8 mouse cellular contexts compared by ENCODE assay signal in the genomic region with DNA sequence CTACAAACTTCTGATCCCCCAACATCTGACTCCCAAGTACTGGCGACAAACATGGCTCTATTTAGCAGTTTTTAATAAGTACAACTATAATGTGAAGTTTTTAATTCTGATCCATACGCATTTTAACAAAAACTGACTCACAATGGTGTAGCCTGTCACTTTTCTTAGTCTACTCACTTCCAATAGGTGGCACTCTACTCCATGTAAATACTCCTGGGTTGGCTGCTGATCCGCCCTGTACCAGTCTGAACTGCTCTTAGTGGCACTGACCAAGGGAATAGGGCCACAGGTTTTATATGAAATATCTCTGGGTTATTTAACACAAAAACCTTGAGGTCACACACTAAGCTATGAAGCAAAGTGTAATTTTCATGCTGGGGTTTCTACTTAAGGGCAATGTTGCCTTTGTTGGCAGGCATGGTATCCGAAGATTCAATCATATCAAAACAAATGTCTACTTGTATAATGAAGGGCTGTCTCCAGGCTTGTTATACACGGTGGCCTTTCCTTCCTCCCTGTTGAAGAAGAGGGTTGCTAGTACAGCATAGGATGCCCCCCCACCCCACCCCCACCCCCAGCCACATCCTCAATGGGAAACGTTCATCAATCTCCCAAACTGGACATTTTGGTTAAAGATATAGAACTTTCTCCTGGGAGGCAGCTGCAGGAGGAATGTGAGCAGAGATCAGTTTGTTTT.
DNase-seq lines count a peak whose midpoint lies in the region; ATAC-seq and TF ChIP-seq lines count a peak whose summit lies in the region.

No protein-coding gene starts in this region.

- H3K4me3 ChIP-seq in ES-E14 (ENCODE audit: insufficient read depth in 1 of 2, low read depth in 1 of 2, low read length in 2 of 2, poor library complexity in 1 of 2, severe bottlenecking in 1 of 2): no peak overlapping the region
- H3K4me3 ChIP-seq in forebrain, embryonic 11.5 days (ENCODE audit: low read depth, low read length): no peak overlapping the region
- H3K4me3 ChIP-seq in hindbrain, embryonic 16.5 days (ENCODE audit: low read length): no peak overlapping the region
- H3K4me3 ChIP-seq in midbrain, postnatal 0 days (ENCODE audit: low read depth, low read length): no peak overlapping the region

- no peaks in the 10 kb centered on the region for H3K27me3 ChIP-seq in forebrain, embryonic 11.5 days (ENCODE audit: control insufficient read depth, insufficient read depth, low read length)
- H3K27me3 ChIP-seq in hindbrain, embryonic 16.5 days (replicated peaks; ENCODE audit: control insufficient read depth, insufficient read depth, low read length): no peaks in the 10 kb centered on the region
- no peaks in the 10 kb centered on the region for H3K27me3 ChIP-seq in midbrain, postnatal 0 days (ENCODE audit: insufficient read depth, low read length)

- in situ Hi-C loops in ES-E14 (cut with MboI; ENCODE audit: low sequenced_read_pairs in 2 of 2, unreplicated experiment in 2 of 2): loop anchor here (10.0 to 25.0 kb wide), 2 partner anchors 189 to 192 kb away; no protein-coding TSS in a partner anchor

- peak; percentile 91 for ATAC-seq in forebrain, embryonic 11.5 days (replicated peaks; ENCODE audit: low FRiP score)
- peak; percentile 80 for ATAC-seq in hindbrain, embryonic 16.5 days
- ATAC-seq in midbrain, postnatal 0 days (ENCODE audit: low FRiP score): peak; percentile 65; the same call in 1 of the 2 replicates

- no peak overlapping the region for H3K9ac ChIP-seq in ES-E14 (ENCODE audit: insufficient read depth, low read depth, low read length, poor library complexity, severe bottlenecking)
- no peak overlapping the region for H3K9ac ChIP-seq in forebrain, embryonic 11.5 days (ENCODE audit: low read length)
- H3K9ac ChIP-seq in hindbrain, embryonic 16.5 days (ENCODE audit: low read depth, low read length): no peak overlapping the region
- H3K9ac ChIP-seq in midbrain, postnatal 0 days (replicated peaks; ENCODE audit: low read length, poor library complexity, severe bottlenecking): no peak overlapping the region

- H3K4me1 ChIP-seq in ES-E14 (ENCODE audit: control insufficient read depth in 2 of 2, insufficient read depth in 2 of 2, low read length in 2 of 2, poor library complexity in 1 of 2): no peaks in the 10 kb centered on the region
- H3K4me1 ChIP-seq in forebrain, embryonic 11.5 days (replicated peaks; ENCODE audit: control insufficient read depth, insufficient read depth, low read length): no peaks in the 10 kb centered on the region
- H3K4me1 ChIP-seq in hindbrain, embryonic 16.5 days (ENCODE audit: control insufficient read depth, insufficient read depth, low read depth, low read length): no peaks in the 10 kb centered on the region
- no peaks in the 10 kb centered on the region for H3K4me1 ChIP-seq in midbrain, postnatal 0 days (ENCODE audit: insufficient read depth, low read length)

- no peaks in the 10 kb centered on the region for H3K36me3 ChIP-seq in ES-E14 (ENCODE audit: control insufficient read depth, insufficient read depth, low read length, poor library complexity, severe bottlenecking)
- H3K36me3 ChIP-seq in forebrain, embryonic 11.5 days (ENCODE audit: control insufficient read depth, insufficient read depth, low read length): no peaks in the 10 kb centered on the region
- no peaks in the 10 kb centered on the region for H3K36me3 ChIP-seq in hindbrain, embryonic 16.5 days (ENCODE audit: control insufficient read depth, insufficient read depth, low read length)
- H3K36me3 ChIP-seq in midbrain, postnatal 0 days (ENCODE audit: insufficient read depth, low read length): no peaks in the 10 kb centered on the region

- H3K27ac ChIP-seq in ES-E14 (ENCODE audit: insufficient read depth, low read depth, low read length, poor library complexity, severe bottlenecking): no peak overlapping the region
- no peak overlapping the region for H3K27ac ChIP-seq in forebrain, embryonic 11.5 days (ENCODE audit: low read depth, low read length)
- H3K27ac ChIP-seq in hindbrain, embryonic 16.5 days (ENCODE audit: low read depth, low read length): no peak overlapping the region
- H3K27ac ChIP-seq in midbrain, postnatal 0 days (ENCODE audit: low read depth, low read length): no peak overlapping the region

- peak; percentile 9 for DNase-seq in layer of hippocampus, adult 9-11 months
- no peak for DNase-seq in layer of hippocampus, postnatal 25 days (ENCODE audit: extremely low spot score in 1 of 2, low spot score in 1 of 2)
- peak; percentile 22 for DNase-seq in ES-E14 (ENCODE audit: low read depth, low spot score)
- DNase-seq in forebrain, embryonic 11.5 days (ENCODE audit: low spot score): peak; percentile 56
- peak; percentile 12 for DNase-seq in liver
- DNase-seq in midbrain, postnatal 0 days (ENCODE audit: low spot score): peak; percentile 55
- no peak for DNase-seq in cerebellum, adult 11-12 months

- 60% methylated on average over 6 of the region's 6 CpGs for WGBS in forebrain, embryonic 11.5 days
- 49% methylated on average over 6 of the region's 6 CpGs for WGBS in hindbrain, embryonic 16.5 days
- WGBS in midbrain, postnatal 0 days: 53% methylated on average over 6 of the region's 6 CpGs

- TF ChIP-seq CTCF in midbrain, postnatal 0 days (IDR thresholded peaks at IDR 0.05): peak; percentile 65

- no peaks in the 10 kb centered on the region for H3K9me3 ChIP-seq in ES-E14 (ENCODE audit: control insufficient read depth, insufficient read depth, low read depth, low read length)
- no peaks in the 10 kb centered on the region for H3K9me3 ChIP-seq in forebrain, embryonic 11.5 days (ENCODE audit: control insufficient read depth, low read length)
- H3K9me3 ChIP-seq in hindbrain, embryonic 16.5 days (ENCODE audit: control insufficient read depth, low read length): peaks cover 5% of the 10 kb centered on the region; the same call in 1 of the 2 replicates
- no peaks in the 10 kb centered on the region for H3K9me3 ChIP-seq in midbrain, postnatal 0 days (ENCODE audit: low read length)

- no peak overlapping the region for H3K4me2 ChIP-seq in forebrain, embryonic 11.5 days (ENCODE audit: low read depth, low read length, severe bottlenecking)
- H3K4me2 ChIP-seq in hindbrain, embryonic 16.5 days (ENCODE audit: low read length): no peak overlapping the region
- H3K4me2 ChIP-seq in midbrain, postnatal 0 days (ENCODE audit: low read depth, low read length, poor library complexity, severe bottlenecking): no peak overlapping the region

TF ChIP-seq in ES-E14, 5 proteins besides CTCF, POLR2A, EP300 and RAD21:
- TF ChIP-seq ZNF384 (IDR thresholded peaks at IDR 0.05; ENCODE audit: low read depth, low read length): no peak
- 0 out of 2 replicates have a peak, but pooled peaks have one; percentile 25 for TF ChIP-seq ZC3H11A (IDR thresholded peaks at IDR 0.05; ENCODE audit: borderline replicate concordance, low read depth, low read length)

Comparison
In these comparisons a context has a peak if more than half of its experiments do, and no peak if none do; other contexts are left out.
1. DNase-seq: peak in layer of hippocampus, adult 9-11 months (single experiment), ES-E14 (single experiment), forebrain, embryonic 11.5 days (single experiment), liver (single experiment) and midbrain, postnatal 0 days (single experiment); none in layer of hippocampus, postnatal 25 days (0 of 2) and cerebellum, adult 11-12 months (single experiment).
2. Peak in every context shown above with its lines, with median percentiles within 50 percentile points of each other: ATAC-seq.